Mouse (Mus musculus) ES-E14 (cell line): Measurements from ENCODE around the gene Pfkm. TPM values are rescaled to one million over a fixed set of nuclear protein-coding genes. Genes with fewer than 3 reads are reported as not detected.

ENCODE experiments used
- DNase-seq: peaks from one replicate; pipeline ENCODE4 v3.0.0-alpha.2; 2013; ENCODE audit warnings: low read depth, low spot score
- H3K27ac ChIP-seq: 2 replicates; pipeline ENCODE4 v1.5.1; 2012; ENCODE audit warnings: low read depth, mild to moderate bottlenecking, low read length, moderate library complexity, mixed read lengths; ENCODE audit not compliant: poor library complexity, insufficient read depth, severe bottlenecking
- H3K36me3 ChIP-seq: 2 replicates; pipeline ENCODE4 v1.6.1; 2012; ENCODE audit warnings: mild to moderate bottlenecking, low read length, moderate library complexity, mixed read lengths; ENCODE audit not compliant: control insufficient read depth, poor library complexity, insufficient read depth, severe bottlenecking
- H3K4me1 ChIP-seq, 2 experiments: fragments of 150-350 bp in 1 of 2; sonication (generic) in 1 of 2; 2 replicates each; pipeline ENCODE4 v1.6.1; 2012; ENCODE audit warnings: low read length in 2 of 2, mild to moderate bottlenecking in 1 of 2, mixed read lengths in 1 of 2; ENCODE audit not compliant: control insufficient read depth in 2 of 2, insufficient read depth in 2 of 2, poor library complexity in 1 of 2
- H3K4me3 ChIP-seq, 2 experiments: fragments of 150-350 bp in 1 of 2; sonication (generic) in 1 of 2; 2 replicates each; pipeline ENCODE4 v1.5.1; 2012; ENCODE audit warnings: low read length in 2 of 2, low read depth in 1 of 2, mild to moderate bottlenecking in 1 of 2, mixed read lengths in 1 of 2; ENCODE audit not compliant: insufficient read depth in 1 of 2, poor library complexity in 1 of 2, severe bottlenecking in 1 of 2
- H3K9ac ChIP-seq: 2 replicates; pipeline ENCODE4 v1.6.1; 2012; ENCODE audit warnings: low read depth, mild to moderate bottlenecking, low read length, mixed read lengths; ENCODE audit not compliant: poor library complexity, insufficient read depth, severe bottlenecking
- H3K9me3 ChIP-seq: fragments of 150-350 bp; sonication (generic); 2 replicates; pipeline ENCODE4 v1.6.1; 2012; ENCODE audit warnings: low read depth, mild to moderate bottlenecking, low read length; ENCODE audit not compliant: control insufficient read depth, insufficient read depth
- CHD2 ChIP-seq: IDR thresholded peaks from 2 replicates; pipeline ENCODE4 v1.6.1; 2014; ENCODE audit warnings: mild to moderate bottlenecking, low read depth, low read length, inconsistent platforms
- HCFC1 ChIP-seq: IDR thresholded peaks from 2 replicates; pipeline ENCODE4 v1.6.1; 2012; ENCODE audit warnings: low read length, inconsistent platforms, borderline replicate concordance; ENCODE audit not compliant: insufficient read depth
- MAFK ChIP-seq: IDR thresholded peaks from 2 replicates; pipeline ENCODE4 v1.6.1; 2014; ENCODE audit warnings: mild to moderate bottlenecking, low read depth, low read length, inconsistent platforms; ENCODE audit not compliant: insufficient read depth
- ZC3H11A ChIP-seq: IDR thresholded peaks from 2 replicates; pipeline ENCODE4 v1.6.1; 2012; ENCODE audit warnings: low read depth, mild to moderate bottlenecking, inconsistent platforms, low read length, borderline replicate concordance
- ZNF384 ChIP-seq: IDR thresholded peaks from 2 replicates; pipeline ENCODE4 v1.6.1; 2012; ENCODE audit warnings: low read depth, low read length, inconsistent platforms
- in situ Hi-C, 2 experiments: fragments of 600-800 bp; cut with MboI; formaldehyde crosslinking; loops; one replicate each; pipeline ENCODE4 v1.15.1; 2025; ENCODE audit warnings: low sequenced_read_pairs in 2 of 2, inconsistent platforms in 1 of 2; ENCODE audit not compliant: unreplicated experiment in 2 of 2
- total RNA-seq: library from RNA; depleted of rRNA; stranded (reverse); fragments of 300-350 nt; gene quantifications from 2 replicates; pipeline ENCODE4 v1.2.3, GENCODE M21; 2012

Pfkm gene
- total RNA-seq, 1 experiment = 18.5 TPM

DNA sequence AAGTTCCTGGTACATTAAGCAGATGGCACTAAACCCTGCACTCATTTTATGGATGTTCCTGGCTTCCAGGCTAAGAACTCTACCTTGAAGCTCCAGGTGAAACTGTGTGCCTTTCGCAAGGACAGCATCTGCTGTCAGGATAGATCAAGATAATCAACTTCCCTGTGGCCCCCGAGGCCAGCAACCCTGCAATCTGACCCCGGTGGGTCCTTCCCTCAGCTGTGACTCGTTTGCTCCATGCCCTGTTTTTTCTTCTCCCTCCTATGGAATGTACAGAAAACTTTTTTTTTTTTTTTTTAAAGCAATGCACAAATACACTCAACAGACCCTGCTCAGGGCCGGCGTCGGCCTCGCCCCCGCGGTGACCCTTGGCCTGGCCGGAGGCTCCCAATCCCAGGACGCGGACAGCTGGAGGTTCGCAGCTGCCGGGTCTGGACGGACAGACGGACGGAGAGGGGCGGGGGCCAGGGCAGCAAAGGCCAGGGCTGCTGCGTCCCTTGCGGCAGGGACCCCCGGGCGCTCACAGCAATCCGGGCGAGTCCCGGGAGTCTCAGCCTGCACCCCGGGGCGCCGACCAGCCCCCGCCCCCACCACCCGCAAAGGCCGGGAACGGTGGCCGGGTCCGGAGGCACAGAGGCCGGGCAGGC is 52.6 kb downstream of the Pfkm start:
- TF ChIP-seq ZNF384 (peak; percentile 62), MAFK (no peak), CHD2 (no peak), HCFC1 (no peak), ZC3H11A (no peak)
- peak overlapping the region; percentile 78 for H3K9ac ChIP-seq
- H3K36me3 ChIP-seq = peaks cover 2% of the 10 kb centered on the region; the same call in 1 of the 2 replicates
- H3K9me3 ChIP-seq = no peaks in the 10 kb centered on the region
- peak overlapping the region; percentile 67 for H3K27ac ChIP-seq
- peaks cover 0 to 6% of the 10 kb centered on the region in 2 experiments; a peak in 1 of 4 replicates for H3K4me1 ChIP-seq
- no peak for DNase-seq
- H3K4me3 ChIP-seq = peak overlapping the region; percentile 76 to 89
- in situ Hi-C loops = no loop called here

GRCm38 (mm10) chr15:98145559-98146181 is 53.3 kb downstream of the Pfkm start:
- H3K27ac ChIP-seq = peak overlapping the region; percentile 67
- DNase-seq = peak; percentile 76
- no peaks in the 10 kb centered on the region for H3K9me3 ChIP-seq
- H3K36me3 ChIP-seq = peaks cover 2% of the 10 kb centered on the region; the same call in 1 of the 2 replicates
- in situ Hi-C loops = no loop called here
- peak overlapping the region; percentile 78 for H3K9ac ChIP-seq
- H3K4me3 ChIP-seq = peak overlapping the region; percentile 76 to 89
- TF ChIP-seq ZC3H11A (no peak), HCFC1 (0 out of 2 replicates have a peak, but pooled peaks have one; percentile 42), MAFK (no peak), ZNF384 (no peak), CHD2 (0 out of 2 replicates have a peak, but pooled peaks have one; percentile 13)
- H3K4me1 ChIP-seq = peaks cover 0 to 6% of the 10 kb centered on the region in 2 experiments; a peak in 1 of 4 replicates

DNA sequence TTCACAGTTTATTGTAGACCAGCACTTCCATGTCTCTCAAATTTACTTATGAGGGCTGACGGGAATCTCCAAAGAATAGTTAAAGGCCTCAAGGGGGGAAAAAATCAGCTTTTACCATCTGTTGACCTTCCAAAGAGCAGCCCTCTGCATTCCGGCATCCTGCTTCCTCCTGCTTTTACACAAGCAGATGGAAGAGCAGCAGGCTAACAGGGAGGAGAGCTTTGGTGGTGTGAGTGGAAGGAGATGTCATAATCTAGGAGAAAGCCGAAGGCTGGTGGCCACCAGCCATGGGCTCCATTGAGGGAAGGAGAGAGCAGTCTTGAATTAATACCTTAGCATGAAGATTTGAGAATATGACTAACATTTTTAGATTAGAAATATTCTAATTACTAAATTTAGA is 56.0 kb downstream of the Pfkm start:
- no peak for DNase-seq
- Histone ChIP-seq H3K4me3 (no peak overlapping the region), H3K9ac (no peak overlapping the region), H3K36me3 (no peaks in the 10 kb centered on the region), H3K4me1 (0 out of 4 replicates have a peak, but pooled peaks cover 0 to 2% of the 10 kb centered on the region in 2 experiments), H3K27ac (no peak overlapping the region), H3K9me3 (no peaks in the 10 kb centered on the region)
- TF ChIP-seq CHD2 = no peak
- in situ Hi-C loops = no loop called here

DNA sequence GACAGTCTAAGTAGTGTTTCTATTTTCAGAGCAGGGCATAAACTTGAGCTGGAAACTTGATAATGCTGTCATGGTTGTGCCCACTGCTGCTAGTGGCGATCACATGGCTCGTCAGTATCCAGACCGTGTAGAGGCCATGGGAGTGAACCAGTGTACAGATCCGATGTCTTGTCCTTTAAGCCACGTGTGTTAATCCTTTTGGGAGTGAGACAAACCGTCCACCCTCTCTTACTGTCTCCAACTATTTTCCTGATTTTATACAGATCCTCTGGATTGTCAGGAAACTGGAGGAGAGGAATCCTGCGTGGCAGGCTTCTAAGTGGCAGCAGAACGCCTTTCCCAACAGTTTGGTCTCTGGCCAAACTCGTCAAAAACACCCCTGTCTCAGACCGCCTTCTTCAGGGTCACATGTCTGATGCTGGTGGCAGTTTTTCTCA is 56.8 kb downstream of the Pfkm start:
- no peak for DNase-seq
- Histone ChIP-seq H3K36me3 (no peaks in the 10 kb centered on the region), H3K4me1 (peaks cover 0 to 4% of the 10 kb centered on the region in 2 experiments; a peak in 1 of 4 replicates), H3K27ac (no peak overlapping the region), H3K9ac (no peak overlapping the region), H3K9me3 (no peaks in the 10 kb centered on the region), H3K4me3 (no peak overlapping the region)
- in situ Hi-C loops = no loop called here
- TF ChIP-seq ZC3H11A (no peak), MAFK (no peak), CHD2 (no peak), HCFC1 (no peak), ZNF384 (no peak)

DNA sequence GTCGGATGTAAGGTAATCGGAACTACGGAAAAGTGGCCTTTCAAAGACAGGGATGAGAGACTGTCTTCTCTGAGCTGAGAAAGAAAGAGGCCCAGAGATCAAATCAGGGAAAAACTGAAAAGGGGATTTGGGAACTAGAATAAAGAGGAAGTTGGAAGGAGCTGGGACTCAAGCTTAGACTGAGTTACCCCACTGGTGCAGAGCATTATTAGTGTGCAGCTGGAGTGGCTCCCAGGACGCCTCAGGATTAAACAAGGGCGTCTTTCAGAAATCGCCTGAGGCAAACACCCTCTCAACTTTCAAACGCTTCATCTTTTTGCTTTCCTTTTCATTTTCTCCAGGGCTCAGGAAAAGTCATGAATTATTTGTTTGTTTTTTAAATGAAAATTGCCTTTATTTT is 60.5 kb downstream of the Pfkm start:
- Histone ChIP-seq H3K9me3 (no peaks in the 10 kb centered on the region), H3K9ac (no peak overlapping the region), H3K4me3 (no peak overlapping the region), H3K36me3 (no peaks in the 10 kb centered on the region), H3K27ac (no peak overlapping the region), H3K4me1 (peaks cover 0 to 4% of the 10 kb centered on the region in 2 experiments; a peak in 1 of 4 replicates)
- DNase-seq = no peak
- TF ChIP-seq ZNF384 (no peak), CHD2 (no peak), MAFK (no peak), HCFC1 (no peak), ZC3H11A (no peak)
- in situ Hi-C loops = loop anchor here in 1 of 2 experiments (5.0 kb wide), 1 partner anchor 56 kb away; no protein-coding TSS in a partner anchor
